Mouse (Mus musculus) gastrocnemius, postnatal 4 days (tissue): Measurements from ENCODE around the gene Catspere2. TPM values are rescaled to one million over a fixed set of nuclear protein-coding genes. Genes with fewer than 3 reads are reported as not detected.

Experiments used
- DNase-seq, 2 experiments: peaks; one replicate each; pipeline ENCODE4 v3.0.0; 2021 to 2022; ENCODE audit warnings: low spot score in 2 of 2, mixed read lengths in 2 of 2
- total RNA-seq, 2 experiments: library from RNA; stranded (reverse); gene quantifications; 2 replicates each; pipeline ENCODE4 v1.2.3; 2021

Gene Catspere2
- total RNA-seq, 2 experiments from 2014 or later, result 0.20 to 0.23 TPM

DNA sequence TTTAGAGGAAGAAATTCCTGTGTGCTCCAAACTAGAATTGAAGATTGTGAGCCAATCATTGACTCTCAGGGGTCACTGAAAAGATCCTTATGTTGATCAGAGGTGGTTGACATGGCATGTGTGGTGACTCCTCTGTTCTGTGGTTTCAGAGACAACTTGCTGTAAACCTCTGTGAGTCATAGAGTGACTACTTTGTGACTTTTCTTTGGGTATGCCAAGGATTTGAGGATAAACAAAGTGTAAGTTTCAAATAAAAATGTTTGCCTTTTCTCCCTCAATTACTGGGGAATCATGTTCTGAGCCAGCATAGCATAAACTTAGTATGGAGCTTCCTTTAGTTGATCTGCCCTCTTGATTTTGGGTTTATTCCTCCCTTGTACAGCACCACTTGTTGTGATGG, 235.1 kb downstream of the Catspere2 start:
- no peak for DNase-seq

GRCm38 (mm10) chr1:178219166-178220077, 236.2 kb downstream of the Catspere2 start:
- DNase-seq, result no peak

Other genes with a start within 250 kb of the Catspere2 start
- gene Adss, start 186.9 kb upstream of the Catspere2 start, total RNA-seq, result 10 to 100 TPM; 26.2 to 27.6 TPM
- gene Desi2, start 204.0 kb downstream of the Catspere2 start, total RNA-seq, result 10 to 100 TPM; 31.3 to 39.8 TPM